Mouse (Mus musculus) bone marrow macrophage, adult 2 months (primary cell): ENCODE data around the gene Mkrn3.

Experiments
- CTCF ChIP-seq: IDR thresholded peaks from 2 replicates; pipeline ENCODE4 v1.5.1; 2012; ENCODE audit warnings: low read depth, mild to moderate bottlenecking, low read length, moderate library complexity
- POLR2A ChIP-seq: IDR thresholded peaks from 2 replicates; pipeline ENCODE4 v1.6.1; 2012; ENCODE audit warnings: mild to moderate bottlenecking, low read depth, low read length, borderline replicate concordance

DNA sequence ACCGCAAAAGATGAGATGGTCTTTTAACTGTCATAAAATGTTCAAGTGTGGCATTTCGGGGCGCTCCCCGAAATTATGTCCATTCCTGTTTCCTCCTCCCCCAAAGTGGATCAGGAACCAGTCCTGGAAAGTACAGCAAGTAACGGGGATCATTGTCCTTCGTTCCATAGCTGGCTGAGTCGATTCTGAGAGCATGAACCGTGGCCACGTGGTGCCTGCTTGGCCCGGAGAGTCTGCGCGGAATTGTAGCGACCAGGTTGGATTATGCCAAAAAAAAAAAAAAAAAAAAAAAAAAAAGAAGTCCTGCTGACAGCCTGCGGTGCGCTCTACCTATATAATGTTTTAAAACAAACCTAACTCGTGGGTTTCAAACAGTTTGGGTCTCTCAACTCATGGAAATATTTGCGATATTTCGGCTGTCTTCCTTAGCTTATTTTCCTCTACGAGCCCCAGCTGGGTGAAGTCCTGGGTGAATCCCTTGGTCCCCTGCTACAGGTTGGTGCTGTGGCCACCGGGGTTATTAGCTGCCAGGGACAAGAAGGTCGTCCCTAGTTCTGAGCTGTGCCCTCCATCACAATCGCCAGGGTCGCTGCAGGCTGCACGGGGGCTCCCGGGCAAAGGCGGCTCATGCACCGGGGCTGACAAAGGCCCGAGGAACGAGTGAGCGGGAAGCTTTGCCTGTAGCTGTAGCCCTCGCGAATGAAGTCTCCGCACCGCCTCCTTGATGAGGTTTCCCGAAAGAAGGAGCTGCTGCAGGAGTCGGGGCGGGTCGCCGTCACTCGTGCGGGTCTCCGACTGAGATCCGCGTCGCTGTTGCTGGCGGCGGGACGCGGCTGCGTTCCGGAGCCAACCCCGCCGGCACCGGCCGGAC lies 43.3 kb upstream of the Mkrn3 start:
- no peak for TF ChIP-seq CTCF
- no peak for TF ChIP-seq POLR2A
